Mouse (Mus musculus): ENCODE measurements around the gene Myoz1.
A peak's percentile ranks its signal among the peaks of the same experiment; 100 is the strongest.
"Not testable (repeated sequence)": the region's sequence is repeated elsewhere in the genome, so short reads cannot be mapped to it uniquely, and the experiment has no call there.

Myoz1 gene

DNA sequence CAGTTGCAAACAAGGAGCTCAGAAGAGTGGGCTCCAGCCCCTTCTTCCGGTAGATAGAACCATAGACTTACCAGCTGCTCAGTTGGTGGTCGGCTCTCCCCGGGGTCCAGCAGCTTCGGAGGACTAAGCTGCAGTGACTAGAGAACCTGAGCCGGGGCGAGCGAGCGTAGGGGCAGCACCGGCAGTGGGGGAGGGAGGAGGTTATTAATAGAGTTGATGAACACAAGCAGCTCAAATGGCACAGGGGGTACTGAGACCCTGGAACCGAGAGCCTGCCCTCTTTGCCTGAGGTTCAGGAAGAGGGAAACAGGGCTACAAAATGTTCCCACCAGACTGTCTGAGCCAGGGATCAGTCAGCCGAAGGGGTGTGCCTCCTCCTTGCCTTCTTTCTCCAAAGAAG, at the start of gene Myoz1:
TSS of gene Myoz1 (minus strand) at position 180 of the 400 bp plus-strand sequence.
- DNase-seq (ENCODE audit: low spot score): no peak

- not testable (repeated sequence) for DNase-seq (ENCODE audit: low spot score)
Measured at GRCm38 (mm10) chr14:20703461-20703860, 47.1 kb upstream of the Myoz1 start.

GRCm38 (mm10) chr14:20702741-20703381, 46.5 kb upstream of the Myoz1 start, which contains the start of gene Chchd1:
Chchd1 (plus strand) TSS chr14:20703006.
- DNase-seq (ENCODE audit: low spot score): peak; percentile 94

GRCm38 (mm10) chr14:20702096-20702740, 45.9 kb upstream of the Myoz1 start:
- no peak for DNase-seq (ENCODE audit: low spot score)

- no peak for DNase-seq (ENCODE audit: low spot score)
Measured at GRCm38 (mm10) chr14:20701554-20701953, 45.2 kb upstream of the Myoz1 start.

GRCm38 (mm10) chr14:20700362-20700761, 44.0 kb upstream of the Myoz1 start:
- no peak for DNase-seq (ENCODE audit: low spot score)

DNA sequence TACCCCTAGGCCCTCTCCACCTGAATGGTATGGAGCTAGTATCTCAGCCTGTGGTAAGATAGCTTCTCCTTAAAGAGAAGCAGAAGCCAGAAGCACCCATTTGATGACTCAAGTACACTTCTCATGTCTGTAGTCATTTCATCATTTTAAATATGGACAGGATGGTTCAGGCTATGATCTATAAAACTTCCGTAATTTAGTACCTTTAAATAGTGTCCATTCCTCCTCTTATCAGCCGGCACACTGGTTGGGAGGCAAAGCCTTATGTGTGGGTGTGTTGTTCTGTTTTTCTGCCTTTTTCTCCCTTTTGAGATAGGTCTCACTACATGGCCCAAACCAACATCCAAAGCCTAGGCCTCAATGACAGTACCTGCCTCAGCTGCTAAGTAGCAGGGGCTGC, 42.2 kb upstream of the Myoz1 start:
- no peak for DNase-seq (ENCODE audit: low spot score)

- DNase-seq (ENCODE audit: low spot score): no peak
Measured at GRCm38 (mm10) chr14:20696986-20697385, 40.6 kb upstream of the Myoz1 start.

DNA sequence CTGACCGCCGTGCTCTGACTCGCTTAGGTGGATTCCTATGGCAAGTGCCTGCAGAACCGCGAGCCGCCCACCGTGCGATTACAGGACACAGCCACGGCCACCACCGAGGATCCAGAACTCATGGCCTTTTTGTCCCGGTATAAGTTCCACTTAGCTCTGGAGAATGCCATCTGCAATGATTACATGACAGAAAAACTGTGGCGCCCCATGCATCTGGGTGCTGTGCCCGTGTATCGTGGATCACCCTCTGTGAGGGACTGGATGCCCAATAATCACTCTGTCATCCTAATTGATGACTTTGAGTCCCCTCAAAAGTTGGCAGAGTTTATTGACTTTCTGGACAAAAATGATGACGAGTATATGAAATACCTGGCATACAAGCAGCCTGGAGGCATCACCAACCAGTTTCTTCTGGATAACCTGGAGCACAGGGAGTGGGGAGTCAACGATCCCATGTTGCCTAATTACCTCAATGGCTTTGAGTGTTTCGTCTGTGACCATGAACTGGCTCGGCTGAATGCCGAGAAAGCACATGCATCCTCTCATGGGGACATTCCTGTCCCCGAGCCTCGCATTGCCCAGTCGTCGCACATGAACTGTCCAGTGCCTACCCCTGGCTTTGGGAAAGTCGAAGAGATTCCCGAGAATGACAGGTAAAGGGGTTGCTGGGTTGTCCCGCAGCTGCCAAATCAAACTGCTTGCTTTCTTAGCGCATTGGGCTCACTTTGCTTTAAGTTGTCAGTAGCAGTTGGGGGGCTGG, 39.6 kb upstream of the Myoz1 start:
- DNase-seq (ENCODE audit: low spot score): no peak

DNA sequence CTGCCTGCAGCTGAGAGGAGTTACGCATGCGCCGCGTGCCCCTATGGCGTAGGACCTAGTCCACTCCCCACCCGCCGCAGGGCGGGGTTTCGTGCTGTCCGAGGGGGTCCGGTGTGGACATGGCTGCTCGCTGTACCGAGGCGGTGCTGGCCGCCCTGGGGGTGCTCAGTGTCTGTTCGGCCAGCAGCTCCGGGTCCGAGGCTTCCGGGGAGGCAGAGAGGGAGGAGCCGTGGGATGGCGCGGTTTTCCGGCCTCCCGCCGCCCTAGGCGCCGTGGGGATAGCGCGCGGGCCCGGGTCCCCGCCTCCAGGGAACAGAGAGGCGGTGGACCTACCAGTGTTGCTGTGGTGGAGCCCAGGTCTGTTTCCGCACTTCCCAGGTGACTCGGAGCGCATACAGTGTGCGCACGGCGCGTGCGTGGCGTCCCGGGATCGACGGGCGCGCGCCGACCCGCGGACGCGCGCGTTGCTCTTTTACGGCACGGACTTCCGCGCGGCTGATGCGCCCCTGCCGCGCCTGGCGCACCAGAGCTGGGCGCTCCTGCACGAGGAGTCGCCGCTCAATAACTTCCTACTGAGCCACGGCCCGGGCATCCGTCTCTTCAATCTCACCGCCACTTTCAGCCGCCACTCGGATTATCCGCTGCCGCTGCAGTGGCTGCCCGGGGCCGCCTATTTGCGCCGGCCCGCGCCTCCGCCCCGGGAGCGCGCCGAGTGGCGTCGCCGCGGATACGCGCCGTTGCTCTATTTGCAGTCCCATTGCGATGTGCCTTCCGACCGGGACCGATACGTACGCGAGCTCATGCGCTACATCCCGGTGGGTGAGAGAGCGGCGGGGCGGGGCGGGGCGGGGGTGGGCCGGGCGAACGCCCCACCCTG, 38.8 kb upstream of the Myoz1 start, which contains the start of gene Fut11:
TSS of gene Fut11 (plus strand) at position 85 of the 877 bp plus-strand sequence.
- DNase-seq (ENCODE audit: low spot score): peak; percentile 67

DNA sequence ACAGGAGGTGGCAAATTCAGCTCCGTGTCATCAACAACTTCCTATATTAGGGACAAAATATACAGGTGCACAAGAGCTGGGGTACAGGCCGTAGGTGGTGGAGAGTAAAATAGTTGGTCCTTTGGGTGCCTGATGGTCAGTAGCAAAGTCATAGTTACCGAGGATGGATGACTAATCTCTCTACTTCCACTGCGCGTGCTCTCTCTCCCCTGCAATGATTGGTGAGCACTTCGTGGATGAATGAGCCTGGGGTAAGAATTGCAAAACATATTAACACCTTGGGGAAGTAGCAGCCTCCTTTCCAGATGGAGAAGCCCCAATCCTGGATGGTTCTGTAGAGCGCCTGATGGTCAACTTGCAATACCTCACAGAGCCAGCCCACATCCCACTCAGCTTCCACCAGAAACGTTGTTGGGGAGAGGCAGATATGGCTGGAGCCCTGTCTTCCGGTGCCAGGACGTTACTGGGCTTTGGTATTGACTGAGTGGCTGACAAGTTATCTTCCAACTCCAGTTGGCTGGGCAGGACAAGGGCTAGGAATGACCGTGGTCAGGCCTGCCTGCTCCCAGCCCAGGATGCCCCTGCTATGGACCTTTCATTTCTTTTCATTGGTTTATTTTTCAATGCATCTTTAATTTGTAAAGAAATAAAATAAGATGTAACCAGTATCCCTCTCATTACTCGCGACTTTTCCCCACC, 38.0 kb upstream of the Myoz1 start:
- no peak for DNase-seq (ENCODE audit: low spot score)

- no peak for DNase-seq (ENCODE audit: low spot score)
Measured at GRCm38 (mm10) chr14:20693589-20694101, 37.3 kb upstream of the Myoz1 start.

DNA sequence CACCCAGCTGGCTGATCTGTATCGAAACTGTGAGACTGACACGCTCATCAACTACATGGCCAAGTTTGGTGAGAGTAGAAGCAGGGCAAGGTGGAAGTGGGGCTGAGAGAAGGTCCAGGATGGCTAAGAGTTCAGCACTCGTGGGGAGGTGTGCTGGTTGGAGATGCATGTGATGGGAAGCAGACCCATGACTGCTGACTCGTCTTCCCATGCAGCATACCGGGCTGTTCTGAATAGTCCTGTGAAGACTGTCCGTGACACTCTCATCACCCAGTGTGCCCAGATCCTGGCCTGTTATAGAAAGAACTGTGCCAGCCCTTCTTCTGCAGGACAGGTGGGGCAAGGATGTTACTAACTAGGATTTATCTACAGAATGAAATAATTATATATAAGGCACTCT, 35.4 kb upstream of the Myoz1 start:
- no peak for DNase-seq (ENCODE audit: low spot score)

GRCm38 (mm10) chr14:20689009-20689408, 32.7 kb upstream of the Myoz1 start:
- no peak for DNase-seq (ENCODE audit: low spot score)

GRCm38 (mm10) chr14:20686576-20686975, 30.2 kb upstream of the Myoz1 start:
- no peak for DNase-seq (ENCODE audit: low spot score)

DNA sequence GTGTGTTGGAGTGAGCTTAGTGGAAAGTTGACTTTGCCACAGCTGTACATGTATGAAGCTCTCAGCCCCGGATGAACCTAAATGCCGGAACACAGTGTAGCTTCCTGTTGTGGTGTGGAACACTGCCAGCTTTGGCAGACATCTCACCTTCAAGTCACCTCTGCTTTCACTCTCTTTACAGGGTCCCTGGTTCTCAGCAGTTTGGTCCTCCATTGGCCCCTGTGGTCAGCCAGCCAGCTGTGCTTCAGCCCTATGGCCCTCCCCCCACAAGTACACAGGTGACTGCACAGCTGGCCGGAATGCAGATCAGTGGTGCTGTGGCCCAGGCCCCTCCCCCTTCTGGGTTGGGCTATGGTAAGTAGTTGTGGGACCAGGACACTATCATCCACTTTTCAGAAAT, 26.2 kb upstream of the Myoz1 start:
- no peak for DNase-seq (ENCODE audit: low spot score)

GRCm38 (mm10) chr14:20681742-20682141, 25.4 kb upstream of the Myoz1 start:
- no peak for DNase-seq (ENCODE audit: low spot score)

DNA sequence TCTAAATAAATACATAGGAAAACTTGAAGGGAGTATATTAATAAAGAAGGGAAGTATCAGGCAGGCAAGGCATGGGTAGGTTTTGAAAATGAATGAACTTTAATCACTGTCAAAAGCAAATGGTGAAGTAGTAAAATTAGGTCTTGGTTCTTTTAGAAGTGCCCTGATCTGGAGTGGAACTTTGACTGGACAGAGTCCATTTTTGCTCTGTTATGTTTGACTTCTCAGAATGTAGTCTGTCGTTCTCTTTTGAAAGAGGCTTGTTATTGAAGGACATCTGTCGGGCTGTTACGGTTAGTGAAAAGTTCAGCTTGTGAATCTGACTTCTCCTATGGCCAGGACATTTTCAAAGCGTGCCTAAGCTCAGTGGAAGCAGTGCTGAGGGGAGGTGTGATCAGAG, 21.6 kb upstream of the Myoz1 start:
- no peak for DNase-seq (ENCODE audit: low spot score)

- DNase-seq (ENCODE audit: low spot score): peak; percentile 96
Measured at GRCm38 (mm10) chr14:20674064-20674833, 17.9 kb upstream of the Myoz1 start, which contains the start of gene Sec24c. Sec24c (plus strand) TSS chr14:20674308.

DNA sequence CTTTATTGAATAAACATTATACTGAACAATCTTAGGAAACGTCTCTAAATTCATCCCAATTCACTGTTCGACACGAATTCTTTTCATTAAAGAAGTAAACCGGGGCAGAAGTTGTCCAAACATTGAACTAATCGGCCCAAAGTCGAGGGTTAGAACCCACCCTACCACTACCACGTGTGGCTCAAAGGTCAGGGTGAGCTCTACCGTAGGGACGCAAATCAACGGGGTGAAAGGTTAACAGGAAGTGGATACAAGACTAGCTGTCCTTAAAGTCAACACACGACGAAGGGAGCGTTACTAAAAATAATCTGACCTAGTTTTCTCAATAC, 17.4 kb upstream of the Myoz1 start:
- DNase-seq (ENCODE audit: low spot score): no peak
